Mouse (Mus musculus) kidney, postnatal 4 days (tissue): ENCODE measurements at regions not wholly inside any gene's neighbourhood (a gene's known extent, or its start where the extent isn't known, plus 50 kb on each side); places are given as distances from the start of the nearest gene placed in this dataset.
A peak's percentile ranks its signal among the peaks of the same experiment; 100 is the strongest.

Experiments used
- DNase-seq, 2 experiments: peaks; one replicate each; pipeline ENCODE4 v3.0.0; 2021; ENCODE audit warnings: mixed read lengths in 2 of 2

GRCm38 (mm10) chr12:65822285-65822684 is 461.9 kb downstream of the Rpl10l start:
- no peak for DNase-seq

- no peak for DNase-seq
Observed at GRCm38 (mm10) chr12:65799060-65799459, 485.1 kb downstream of the Rpl10l start.

GRCm38 (mm10) chr12:65771531-65771930 is 512.7 kb downstream of the Rpl10l start:
- peak; percentile 1 to 3 for DNase-seq
